23 mouse cellular contexts compared by ENCODE assay signal in the genomic region with DNA sequence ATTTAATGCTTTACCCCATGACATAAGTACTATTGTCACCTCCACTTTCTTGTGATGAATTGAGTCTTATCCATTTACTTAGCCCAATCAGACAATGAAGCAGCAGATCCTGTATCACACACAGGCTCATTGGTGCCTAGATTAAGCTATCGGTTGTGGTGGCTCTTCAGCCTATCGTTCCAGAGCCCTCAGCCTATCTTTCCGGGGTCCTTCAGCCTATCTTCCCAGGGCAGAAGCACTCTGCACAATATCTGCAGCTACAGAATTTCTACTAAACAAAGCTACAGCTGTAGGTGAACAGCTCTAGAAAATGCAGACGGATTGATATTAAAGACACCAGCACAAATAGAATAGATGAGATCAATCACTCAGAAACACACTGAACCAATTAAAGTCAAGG. TPM values are rescaled to one million over a fixed set of nuclear protein-coding genes. Genes with fewer than 3 reads are reported as not detected.
DNase-seq lines count a peak whose midpoint lies in the region; ATAC-seq lines count a peak whose summit lies in the region.
"Had no signal": no experiment of that assay in that cellular context is flagged by ENCODE, and none has a peak within 500 bp of the region (broad histone marks: within the 10 kb centered on the region; RNA-seq: fewer than 3 reads in every experiment).

No protein-coding gene starts in this region.

- H3K27me3 ChIP-seq in heart, embryonic 10.5 days (ENCODE audit: insufficient read depth, poor library complexity, severe bottlenecking) = no peaks in the 10 kb centered on the region
- no peaks in the 10 kb centered on the region for H3K27me3 ChIP-seq in liver, embryonic 12.5 days (replicated peaks)
- H3K27me3 ChIP-seq in liver, embryonic 16.5 days (ENCODE audit: control insufficient read depth, insufficient read depth, low read depth, low read length) = no peaks in the 10 kb centered on the region
- H3K27me3 ChIP-seq: embryonic facial prominence, embryonic 13.5 days; forebrain, embryonic 15.5 days; heart, embryonic 12.5 days; hindbrain, embryonic 15.5 days; Patski had no signal

- DNase-seq in heart, embryonic 10.5 days (ENCODE audit: low spot score) = peak; percentile 74
- DNase-seq in heart, postnatal 10 days = no peak
- peak; percentile 40 for DNase-seq in c-Kit-positive CD71-positive TER-119-positive erythroid progenitor cells, embryonic 14.5 days (ENCODE audit: low spot score)
- DNase-seq in gastrocnemius, postnatal 25 days = no peak
- no peak for DNase-seq in Muller cell, postnatal 12 days (ENCODE audit: inconsistent ontology term)
- no peak for DNase-seq in testis, postnatal 14 days (ENCODE audit: low spot score)
- DNase-seq: adrenal gland, adult 8-10 months; B cell, adult 2 months; cerebellum, adult 11-12 months; cerebellum, adult 9-11 months; cerebellum, postnatal 36 days; heart, adult 18-20 months; heart, postnatal 36 days had no signal

- peak overlapping the region; percentile 22; the same call in 1 of the 2 replicates for H3K9ac ChIP-seq in liver, embryonic 12.5 days
- H3K9ac ChIP-seq in liver, embryonic 16.5 days (ENCODE audit: low read depth, low read length) = no peak overlapping the region
- H3K9ac ChIP-seq: embryonic facial prominence, embryonic 13.5 days; forebrain, embryonic 15.5 days; heart, embryonic 12.5 days; hindbrain, embryonic 15.5 days had no signal

- intact Hi-C loops in heart, postnatal 10 days (cut with DNase I) = no loop called here

- H3K9me3 ChIP-seq in heart, embryonic 10.5 days = no peaks in the 10 kb centered on the region
- no peaks in the 10 kb centered on the region for H3K9me3 ChIP-seq in liver, embryonic 12.5 days (replicated peaks)
- H3K9me3 ChIP-seq in liver, embryonic 16.5 days (replicated peaks; ENCODE audit: control insufficient read depth, low read length) = no peaks in the 10 kb centered on the region
- H3K9me3 ChIP-seq: embryonic facial prominence, embryonic 13.5 days; forebrain, embryonic 10.5 days; forebrain, embryonic 15.5 days; G1E; heart, embryonic 12.5 days; hindbrain, embryonic 15.5 days had no signal

- H3K4me2 ChIP-seq in liver, embryonic 12.5 days = peak overlapping the region; percentile 35
- H3K4me2 ChIP-seq in liver, embryonic 16.5 days (ENCODE audit: low read depth, low read length) = no peak overlapping the region
- H3K4me2 ChIP-seq: embryonic facial prominence, embryonic 13.5 days; forebrain, embryonic 15.5 days; heart, embryonic 12.5 days; hindbrain, embryonic 15.5 days had no signal

- H3K27ac ChIP-seq in heart, embryonic 10.5 days = no peak overlapping the region
- peak overlapping the region; percentile 51 for H3K27ac ChIP-seq in liver, embryonic 12.5 days
- H3K27ac ChIP-seq in liver, embryonic 16.5 days (ENCODE audit: low read length) = no peak overlapping the region
- H3K27ac ChIP-seq: embryonic facial prominence, embryonic 13.5 days; forebrain, embryonic 10.5 days; forebrain, embryonic 15.5 days; hindbrain, embryonic 15.5 days had no signal

- no peaks in the 10 kb centered on the region for H3K36me3 ChIP-seq in heart, embryonic 10.5 days
- no peaks in the 10 kb centered on the region for H3K36me3 ChIP-seq in liver, embryonic 12.5 days
- H3K36me3 ChIP-seq in liver, embryonic 16.5 days (ENCODE audit: control insufficient read depth, insufficient read depth) = no peaks in the 10 kb centered on the region
- H3K36me3 ChIP-seq: embryonic facial prominence, embryonic 13.5 days; forebrain, embryonic 10.5 days; forebrain, embryonic 15.5 days; G1E; heart, embryonic 12.5 days; hindbrain, embryonic 15.5 days had no signal

- peak; percentile 98 for ATAC-seq in liver, embryonic 12.5 days
- peak; percentile 96 for ATAC-seq in liver, embryonic 16.5 days (ENCODE audit: low read depth)
- ATAC-seq: CD4-positive, CD25-positive, alpha-beta regulatory T cell, adult 4 months; forebrain, embryonic 15.5 days; Patski had no signal

- H3K4me3 ChIP-seq in heart, embryonic 10.5 days = no peak overlapping the region
- no peak overlapping the region for H3K4me3 ChIP-seq in liver, embryonic 12.5 days
- no peak overlapping the region for H3K4me3 ChIP-seq in liver, embryonic 16.5 days (ENCODE audit: low read depth, low read length)
- H3K4me3 ChIP-seq: embryonic facial prominence, embryonic 13.5 days; forebrain, embryonic 10.5 days; forebrain, embryonic 15.5 days; heart, embryonic 12.5 days; hindbrain, embryonic 15.5 days had no signal

- H3K4me1 ChIP-seq in heart, embryonic 10.5 days = no peaks in the 10 kb centered on the region
- peaks cover 28% of the 10 kb centered on the region for H3K4me1 ChIP-seq in liver, embryonic 12.5 days
- H3K4me1 ChIP-seq in liver, embryonic 16.5 days (ENCODE audit: control insufficient read depth, low read depth, low read length) = peaks cover 3% of the 10 kb centered on the region
- H3K4me1 ChIP-seq: embryonic facial prominence, embryonic 13.5 days; forebrain, embryonic 10.5 days; forebrain, embryonic 15.5 days; heart, embryonic 12.5 days; hindbrain, embryonic 15.5 days had no signal

- 59% methylated on average over 4 of the region's 4 CpGs for WGBS in heart, embryonic 10.5 days
- 33% methylated on average over 4 of the region's 4 CpGs for WGBS in liver, embryonic 12.5 days (ENCODE audit: insufficient replicate concordance)
- WGBS in liver, embryonic 16.5 days (ENCODE audit: insufficient replicate concordance) = 23% methylated on average over 4 of the region's 4 CpGs

RNA-seq across cellular contexts. Expression of gene Ell2, which starts 19.6 kb away (rescaled TPM):
- 9.6 and 12.5 TPM in 2 replicates for polyA plus RNA-seq in heart, embryonic 10.5 days (2016; fragmentation: Nextera tagmentation; extraction: Ambion mirVana)
- total RNA-seq in heart, postnatal 10 days (2021) = 10 to 100 TPM; 12.7 to 14.8 TPM
- 59.6 and 66.2 TPM in 2 replicates for polyA plus RNA-seq in liver, embryonic 12.5 days (2016; fragmentation: Nextera tagmentation; extraction: Ambion mirVana)
- polyA plus RNA-seq in liver, embryonic 16.5 days (2015; fragmentation: Nextera tagmentation; extraction: Ambion mirVana) = 30.3 and 31.2 TPM in 2 replicates
- 10 to 100 TPM; 21.9 to 31.8 TPM for total RNA-seq in gastrocnemius, postnatal 25 days (2021)

Comparison
In these comparisons a context has a peak if more than half of its experiments do, and no peak if none do; other contexts are left out.
1. DNase-seq: peak in heart, embryonic 10.5 days (single experiment) and c-Kit-positive CD71-positive TER-119-positive erythroid progenitor cells, embryonic 14.5 days (single experiment); none in heart, postnatal 10 days (0 of 2), gastrocnemius, postnatal 25 days (single experiment), Muller cell, postnatal 12 days (single experiment) and testis, postnatal 14 days (single experiment).